Mouse (Mus musculus): ENCODE results near the gene Cys1. TPM values are rescaled to one million over a fixed set of nuclear protein-coding genes. Genes with fewer than 3 reads are reported as not detected.
A peak's percentile ranks its signal among the peaks of the same experiment; 100 is the strongest.

Cys1 gene
- polyA plus RNA-seq, 1 experiment from 2014 or later = 1.9 TPM

- Histone ChIP-seq H3K27me3 (ENCODE audit: control insufficient read depth, insufficient read depth, low read length) (no peaks in the 10 kb centered on the region), H3K27ac (ENCODE audit: low read length) (no peak overlapping the region), H3K9me3 (replicated peaks; ENCODE audit: control insufficient read depth, low read length) (no peaks in the 10 kb centered on the region), H3K36me3 (ENCODE audit: control insufficient read depth, insufficient read depth, low read length) (no peaks in the 10 kb centered on the region), H3K9ac (ENCODE audit: low read length) (no peak overlapping the region), H3K4me1 (ENCODE audit: control insufficient read depth, insufficient read depth, low read length) (peaks cover 17% of the 10 kb centered on the region), H3K4me3 (replicated peaks; ENCODE audit: low read length) (no peak overlapping the region), H3K4me2 (ENCODE audit: low read depth, low read length) (no peak overlapping the region)
- WGBS = 69% methylated on average over 3 of the region's 3 CpGs
- ATAC-seq (ENCODE audit: insufficient read depth, low FRiP score) = no peak
Observed at GRCm38 (mm10) chr12:24656436-24656835, 25.2 kb downstream of the Cys1 start.

- no peak overlapping the region for H3K4me3 ChIP-seq (replicated peaks; ENCODE audit: low read length)
- no peaks in the 10 kb centered on the region for H3K27me3 ChIP-seq (ENCODE audit: control insufficient read depth, insufficient read depth, low read length)
- peaks cover 24% of the 10 kb centered on the region for H3K4me1 ChIP-seq (ENCODE audit: control insufficient read depth, insufficient read depth, low read length)
- no peaks in the 10 kb centered on the region for H3K9me3 ChIP-seq (replicated peaks; ENCODE audit: control insufficient read depth, low read length)
- no peak overlapping the region for H3K4me2 ChIP-seq (ENCODE audit: low read depth, low read length)
- no peak overlapping the region for H3K9ac ChIP-seq (ENCODE audit: low read length)
- H3K27ac ChIP-seq (ENCODE audit: low read length) = no peak overlapping the region
- H3K36me3 ChIP-seq (ENCODE audit: control insufficient read depth, insufficient read depth, low read length) = no peaks in the 10 kb centered on the region
- no peak for ATAC-seq (ENCODE audit: insufficient read depth, low FRiP score)
- WGBS = 82% methylated on average over 16 of the region's 16 CpGs
Observed at GRCm38 (mm10) chr12:24654065-24654862, 27.3 kb downstream of the Cys1 start.

GRCm38 (mm10) chr12:24651642-24652342 is 29.8 kb downstream of the Cys1 start:
- ATAC-seq (ENCODE audit: insufficient read depth, low FRiP score) = peak; percentile 79

GRCm38 (mm10) chr12:24651063-24651557 is 30.5 kb downstream of the Cys1 start, which contains the start of gene Klf11:
Gene Klf11, plus strand, starts transcription at chr12:24651274.
- H3K27me3 ChIP-seq (ENCODE audit: control insufficient read depth, insufficient read depth, low read length) = no peaks in the 10 kb centered on the region
- H3K4me1 ChIP-seq (ENCODE audit: control insufficient read depth, insufficient read depth, low read length) = peaks cover 19% of the 10 kb centered on the region
- peak; percentile 94 for ATAC-seq (ENCODE audit: insufficient read depth, low FRiP score)
- peak within 1 kb of the TSS; percentile 95 for H3K9ac ChIP-seq (ENCODE audit: low read length)
- H3K4me2 ChIP-seq (ENCODE audit: low read depth, low read length) = peak within 1 kb of the TSS; percentile 65
- WGBS = under 1% methylated on average over 60 of the region's 68 CpGs
- H3K4me3 ChIP-seq (replicated peaks; ENCODE audit: low read length) = peak within 1 kb of the TSS; percentile 88
- peak within 1 kb of the TSS; percentile 96 for H3K27ac ChIP-seq (ENCODE audit: low read length)
- no peaks in the 10 kb centered on the region for H3K36me3 ChIP-seq (ENCODE audit: control insufficient read depth, insufficient read depth, low read length)
- no peaks in the 10 kb centered on the region for H3K9me3 ChIP-seq (replicated peaks; ENCODE audit: control insufficient read depth, low read length)

More at GRCm38 (mm10) chr12:24651642-24652342, 29.8 kb downstream of the Cys1 start:
- peak overlapping the region; percentile 96 for H3K27ac ChIP-seq (ENCODE audit: low read length)
- peak overlapping the region; percentile 61 for H3K4me2 ChIP-seq (ENCODE audit: low read depth, low read length)
- peak overlapping the region; percentile 95 for H3K9ac ChIP-seq (ENCODE audit: low read length)
- no peaks in the 10 kb centered on the region for H3K9me3 ChIP-seq (replicated peaks; ENCODE audit: control insufficient read depth, low read length)
- H3K4me3 ChIP-seq (replicated peaks; ENCODE audit: low read length) = peak overlapping the region; percentile 88
- peaks cover 24% of the 10 kb centered on the region for H3K4me1 ChIP-seq (ENCODE audit: control insufficient read depth, insufficient read depth, low read length)
- no peaks in the 10 kb centered on the region for H3K27me3 ChIP-seq (ENCODE audit: control insufficient read depth, insufficient read depth, low read length)
- under 1% methylated on average over 36 of the region's 36 CpGs for WGBS
- no peaks in the 10 kb centered on the region for H3K36me3 ChIP-seq (ENCODE audit: control insufficient read depth, insufficient read depth, low read length)

GRCm38 (mm10) chr12:24650415-24651062 is 31.1 kb downstream of the Cys1 start:
- Histone ChIP-seq H3K4me1 (ENCODE audit: control insufficient read depth, insufficient read depth, low read length) (peaks cover 19% of the 10 kb centered on the region), H3K36me3 (ENCODE audit: control insufficient read depth, insufficient read depth, low read length) (no peaks in the 10 kb centered on the region), H3K4me2 (ENCODE audit: low read depth, low read length) (peak overlapping the region; percentile 65), H3K27ac (ENCODE audit: low read length) (peak overlapping the region; percentile 87), H3K9ac (ENCODE audit: low read length) (peak overlapping the region; percentile 73), H3K9me3 (replicated peaks; ENCODE audit: control insufficient read depth, low read length) (no peaks in the 10 kb centered on the region), H3K27me3 (ENCODE audit: control insufficient read depth, insufficient read depth, low read length) (no peaks in the 10 kb centered on the region), H3K4me3 (replicated peaks; ENCODE audit: low read length) (peak overlapping the region; percentile 88)
- WGBS = 5% methylated on average over 22 of the region's 22 CpGs
- ATAC-seq (ENCODE audit: insufficient read depth, low FRiP score) = no peak

GRCm38 (mm10) chr12:24648094-24648493 is 33.5 kb downstream of the Cys1 start:
- H3K27ac ChIP-seq (ENCODE audit: low read length) = no peak overlapping the region
- H3K4me1 ChIP-seq (ENCODE audit: control insufficient read depth, insufficient read depth, low read length) = peaks cover 26% of the 10 kb centered on the region
- no peak for ATAC-seq (ENCODE audit: insufficient read depth, low FRiP score)
- no peaks in the 10 kb centered on the region for H3K27me3 ChIP-seq (ENCODE audit: control insufficient read depth, insufficient read depth, low read length)
- 70% methylated on average over 1 of the region's 1 CpGs for WGBS
- H3K9me3 ChIP-seq (replicated peaks; ENCODE audit: control insufficient read depth, low read length) = no peaks in the 10 kb centered on the region
- H3K4me3 ChIP-seq (replicated peaks; ENCODE audit: low read length) = no peak overlapping the region
- H3K4me2 ChIP-seq (ENCODE audit: low read depth, low read length) = no peak overlapping the region
- H3K36me3 ChIP-seq (ENCODE audit: control insufficient read depth, insufficient read depth, low read length) = no peaks in the 10 kb centered on the region
- no peak overlapping the region for H3K9ac ChIP-seq (ENCODE audit: low read length)

- H3K4me2 ChIP-seq (ENCODE audit: low read depth, low read length) = no peak overlapping the region
- ATAC-seq (ENCODE audit: insufficient read depth, low FRiP score) = no peak
- 80% methylated on average over 6 of the region's 6 CpGs for WGBS
- no peak overlapping the region for H3K4me3 ChIP-seq (replicated peaks; ENCODE audit: low read length)
- H3K9ac ChIP-seq (ENCODE audit: low read length) = no peak overlapping the region
- no peaks in the 10 kb centered on the region for H3K27me3 ChIP-seq (ENCODE audit: control insufficient read depth, insufficient read depth, low read length)
- no peaks in the 10 kb centered on the region for H3K36me3 ChIP-seq (ENCODE audit: control insufficient read depth, insufficient read depth, low read length)
- H3K4me1 ChIP-seq (ENCODE audit: control insufficient read depth, insufficient read depth, low read length) = peaks cover 14% of the 10 kb centered on the region
- no peak overlapping the region for H3K27ac ChIP-seq (ENCODE audit: low read length)
- H3K9me3 ChIP-seq (replicated peaks; ENCODE audit: control insufficient read depth, low read length) = no peaks in the 10 kb centered on the region
Observed at GRCm38 (mm10) chr12:24645901-24646300, 35.7 kb downstream of the Cys1 start.

GRCm38 (mm10) chr12:24644125-24644571 is 37.5 kb downstream of the Cys1 start:
- H3K9ac ChIP-seq (ENCODE audit: low read length) = no peak overlapping the region
- H3K36me3 ChIP-seq (ENCODE audit: control insufficient read depth, insufficient read depth, low read length) = no peaks in the 10 kb centered on the region
- 0 out of 2 replicates have a peak, but pooled peaks cover 7% of the 10 kb centered on the region for H3K4me1 ChIP-seq (ENCODE audit: control insufficient read depth, insufficient read depth, low read length)
- no peak overlapping the region for H3K4me2 ChIP-seq (ENCODE audit: low read depth, low read length)
- no peaks in the 10 kb centered on the region for H3K9me3 ChIP-seq (replicated peaks; ENCODE audit: control insufficient read depth, low read length)
- WGBS = 38% methylated on average over 1 of the region's 1 CpGs
- peak; percentile 76 for ATAC-seq (ENCODE audit: insufficient read depth, low FRiP score)
- H3K4me3 ChIP-seq (replicated peaks; ENCODE audit: low read length) = no peak overlapping the region
- H3K27me3 ChIP-seq (ENCODE audit: control insufficient read depth, insufficient read depth, low read length) = no peaks in the 10 kb centered on the region
- H3K27ac ChIP-seq (ENCODE audit: low read length) = no peak overlapping the region

All from stomach, embryonic 16.5 days (tissue).